Comparison of ENCODE assay signal across 8 mouse cellular contexts in the genomic region with DNA sequence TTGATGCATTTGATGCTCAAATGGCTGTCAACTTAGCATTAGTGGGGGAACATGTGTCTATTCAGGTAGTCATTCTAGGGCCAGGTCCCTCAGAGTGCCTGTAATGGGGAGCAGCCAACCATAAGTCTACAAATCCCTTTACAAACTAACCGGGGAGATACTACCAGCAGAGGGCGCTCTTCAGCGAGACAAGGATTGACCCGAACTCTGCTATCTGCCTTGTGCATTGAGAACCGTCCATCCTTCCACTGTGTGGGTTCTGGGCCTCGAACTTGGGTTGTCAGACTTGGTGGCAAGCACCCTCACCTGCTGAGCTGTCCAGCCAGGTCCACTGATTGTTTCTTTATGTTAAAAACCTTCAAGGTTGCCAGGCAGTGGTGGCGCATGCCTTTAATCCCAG. TPM values are rescaled to one million over a fixed set of nuclear protein-coding genes. Genes with fewer than 3 reads are reported as not detected.
DNase-seq lines count a peak whose midpoint lies in the region; ATAC-seq and TF ChIP-seq lines count a peak whose summit lies in the region.

No protein-coding gene starts in this region.

- peak; percentile 79 for DNase-seq in liver
- peak; percentile 70 to 89 for DNase-seq in adrenal gland, adult (ENCODE audit: inconsistent age in 2 of 2, low spot score in 1 of 2)
- peak; percentile 89 for DNase-seq in embryo, embryonic 10.5 days (ENCODE audit: low spot score)
- DNase-seq in heart, postnatal 14 days = peak; percentile 75 to 82
- peak; percentile 82 for DNase-seq in limb, embryonic 14.5 days (ENCODE audit: low spot score)
- DNase-seq in thymus, postnatal 10 days (ENCODE audit: low spot score in 2 of 2) = peak; percentile 56 to 87

- H3K4me1 ChIP-seq in liver, embryonic 12.5 days = peaks cover 13% of the 10 kb centered on the region; the same call in 1 of the 2 replicates
- H3K4me1 ChIP-seq in limb, embryonic 14.5 days (ENCODE audit: control insufficient read depth, insufficient read depth, low read length) = 0 out of 2 replicates have a peak, but pooled peaks cover 2% of the 10 kb centered on the region
- H3K4me1 ChIP-seq in neural tube, embryonic 13.5 days (replicated peaks) = peaks cover 9% of the 10 kb centered on the region

- no peak overlapping the region for H3K4me3 ChIP-seq in liver, embryonic 12.5 days
- H3K4me3 ChIP-seq in limb, embryonic 14.5 days (replicated peaks; ENCODE audit: low read length) = no peak overlapping the region
- no peak overlapping the region for H3K4me3 ChIP-seq in neural tube, embryonic 13.5 days

- no peak overlapping the region for H3K9ac ChIP-seq in liver, embryonic 12.5 days
- no peak overlapping the region for H3K9ac ChIP-seq in limb, embryonic 14.5 days (ENCODE audit: low read depth, low read length, severe bottlenecking)
- no peak overlapping the region for H3K9ac ChIP-seq in neural tube, embryonic 13.5 days

- no peaks in the 10 kb centered on the region for H3K36me3 ChIP-seq in liver, embryonic 12.5 days
- H3K36me3 ChIP-seq in limb, embryonic 14.5 days (ENCODE audit: control insufficient read depth, insufficient read depth, low read length) = no peaks in the 10 kb centered on the region
- no peaks in the 10 kb centered on the region for H3K36me3 ChIP-seq in neural tube, embryonic 13.5 days

- no peak for TF ChIP-seq POLR2A in limb, embryonic 14.5 days (IDR thresholded peaks at IDR 0.05; ENCODE audit: borderline replicate concordance, extremely low read depth, insufficient read depth, insufficient read length)

- intact Hi-C loops in heart, postnatal 14 days (cut with DNase I) = loop anchor here (1.0 to 10.0 kb wide), 3 partner anchors 167 to 322 kb away; partner anchors contain the start of gene Pgf

- H3K4me2 ChIP-seq in liver, embryonic 12.5 days = no peak overlapping the region
- no peak overlapping the region for H3K4me2 ChIP-seq in limb, embryonic 14.5 days (replicated peaks; ENCODE audit: low read depth, low read length, severe bottlenecking)
- H3K4me2 ChIP-seq in neural tube, embryonic 13.5 days = no peak overlapping the region

- no peak overlapping the region for H3K27ac ChIP-seq in liver, embryonic 12.5 days
- H3K27ac ChIP-seq in limb, embryonic 14.5 days (replicated peaks; ENCODE audit: low read depth, low read length) = no peak overlapping the region
- no peak overlapping the region for H3K27ac ChIP-seq in neural tube, embryonic 13.5 days (replicated peaks)

- peaks cover 4% of the 10 kb centered on the region for H3K9me3 ChIP-seq in liver, embryonic 12.5 days (replicated peaks)
- peaks cover 5% of the 10 kb centered on the region; the same call in 1 of the 2 replicates for H3K9me3 ChIP-seq in limb, embryonic 14.5 days (ENCODE audit: control insufficient read depth, low read length)
- peaks cover 4% of the 10 kb centered on the region; the same call in 1 of the 2 replicates for H3K9me3 ChIP-seq in neural tube, embryonic 13.5 days

- WGBS in liver, embryonic 12.5 days (ENCODE audit: insufficient replicate concordance) = 14% methylated on average over 7 of the region's 7 CpGs
- WGBS in limb, embryonic 14.5 days = 18% methylated on average over 7 of the region's 7 CpGs
- WGBS in neural tube, embryonic 13.5 days = 17% methylated on average over 7 of the region's 7 CpGs

- no peak for ATAC-seq in liver, embryonic 12.5 days
- ATAC-seq in limb, embryonic 14.5 days (ENCODE audit: low FRiP score, low read depth) = no peak
- ATAC-seq in neural tube, embryonic 13.5 days (ENCODE audit: low read depth) = peak; percentile 38; the same call in 1 of the 2 replicates

- H3K27me3 ChIP-seq in liver, embryonic 12.5 days (replicated peaks) = peaks cover 6% of the 10 kb centered on the region; the same call in 1 of the 2 replicates
- no peaks in the 10 kb centered on the region for H3K27me3 ChIP-seq in limb, embryonic 14.5 days (ENCODE audit: control insufficient read depth, insufficient read depth, low read length)
- no peaks in the 10 kb centered on the region for H3K27me3 ChIP-seq in neural tube, embryonic 13.5 days

RNA-seq across cellular contexts. Expression of gene Fos, which starts 23.1 kb away (rescaled TPM):
- 1.4 and 1.5 TPM in 2 replicates for polyA plus RNA-seq in liver, embryonic 12.5 days (2016; fragmentation: Nextera tagmentation; extraction: Ambion mirVana)
- total RNA-seq in heart, postnatal 14 days (2021) = 1 to 10 TPM; 4.3 to 5.0 TPM
- 13.6 and 19.7 TPM in 2 replicates for polyA plus RNA-seq in limb, embryonic 14.5 days (2012; rRNA removed)
- polyA plus RNA-seq in limb, embryonic 14.5 days (2014; fragmentation: Nextera tagmentation; extraction: Ambion mirVana) = 17.1 and 19.3 TPM in 2 replicates
- polyA plus RNA-seq in neural tube, embryonic 13.5 days (2015; fragmentation: Nextera tagmentation; extraction: Ambion mirVana) = 1.9 and 2.8 TPM in 2 replicates
